Mouse (Mus musculus): ENCODE measurements around the gene Rell1.

DNA sequence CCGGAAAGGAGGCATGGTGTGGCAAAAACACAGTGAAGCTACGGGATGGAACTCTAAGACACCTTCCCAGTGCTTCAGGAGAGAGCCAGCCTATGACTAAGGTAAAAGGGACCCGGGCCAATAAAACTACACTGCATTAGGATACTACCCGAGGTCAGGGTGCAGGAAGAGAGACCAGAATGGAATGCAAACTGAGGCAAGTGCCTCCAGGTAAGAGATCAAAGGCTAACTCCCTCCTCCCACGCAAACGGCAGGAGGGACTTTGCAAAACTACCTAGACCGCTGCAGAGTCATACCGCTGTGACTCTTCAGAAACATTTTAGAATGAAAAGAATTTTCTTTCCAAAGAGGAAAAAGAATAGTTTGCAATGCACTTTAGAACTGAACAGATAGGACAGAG lies 4.1 kb downstream of the Rell1 start:
- TF ChIP-seq CTCF (IDR thresholded peaks at IDR 0.05; ENCODE audit: low read depth, low read length), result no peak
- no peak for TF ChIP-seq POLR2A (IDR thresholded peaks at IDR 0.05; ENCODE audit: extremely low read depth, insufficient read depth, low read length)
